Mouse (Mus musculus) liver, embryonic 16.5 days (tissue): ENCODE data around the gene Pmm2. TPM values are rescaled to one million over a fixed set of nuclear protein-coding genes. Genes with fewer than 3 reads are reported as not detected.
A peak's percentile ranks its signal among the peaks of the same experiment; 100 is the strongest.

Source experiments
- ATAC-seq: fragments of 200-750 bp; cut with Nextera tagmentation; 2 replicates; pipeline ENCODE4 v1.8.0; 2017; ENCODE audit warnings: low read depth, mild to moderate bottlenecking, moderate number of reproducible peaks, moderate library complexity
- H3K27ac ChIP-seq: fragments of 300-500 bp; sonication (generic); 2 replicates; pipeline ENCODE4 v1.5.1; 2014; ENCODE audit warnings: mild to moderate bottlenecking, low read length
- H3K27me3 ChIP-seq: fragments of 300-500 bp; sonication (generic); 2 replicates; pipeline ENCODE4 v1.6.1; 2014; ENCODE audit warnings: low read depth, low read length, mixed read lengths; ENCODE audit not compliant: control insufficient read depth, insufficient read depth
- H3K36me3 ChIP-seq: fragments of 300-500 bp; sonication (generic); 2 replicates; pipeline ENCODE4 v1.6.1; 2014; ENCODE audit warnings: mild to moderate bottlenecking; ENCODE audit not compliant: control insufficient read depth, insufficient read depth
- H3K4me1 ChIP-seq: fragments of 300-500 bp; sonication (generic); 2 replicates; pipeline ENCODE4 v1.6.1; 2014; ENCODE audit warnings: low read depth, low read length, mixed read lengths; ENCODE audit not compliant: control insufficient read depth
- H3K4me2 ChIP-seq: fragments of 300-500 bp; sonication (generic); 2 replicates; pipeline ENCODE4 v1.6.1; 2014; ENCODE audit warnings: low read depth, low read length, mixed read lengths
- H3K4me3 ChIP-seq: fragments of 300-500 bp; sonication (generic); 2 replicates; pipeline ENCODE4 v1.5.1; 2014; ENCODE audit warnings: low read depth, mild to moderate bottlenecking, low read length
- H3K9ac ChIP-seq: fragments of 300-500 bp; sonication (generic); 2 replicates; pipeline ENCODE4 v1.6.1; 2014; ENCODE audit warnings: low read depth, low read length
- H3K9me3 ChIP-seq: fragments of 300-500 bp; sonication (generic); replicated peaks from 2 replicates; pipeline ENCODE4 v1.6.1; 2016; ENCODE audit warnings: low read length; ENCODE audit not compliant: control insufficient read depth
- WGBS: fragments of 180-500 bp; shearing (Covaris S2); extraction: QIAGEN DNeasy Blood & Tissue Kit; methylation state at CpG from one replicate; pipeline ENCODE4 v1.1.7; 2014; ENCODE audit not compliant: insufficient replicate concordance; 5-methylcytosine and 5-hydroxymethylcytosine counted together
- polyA plus RNA-seq: library from polyadenylated mRNA; unstranded; fragments of >200 nt; fragmentation: Nextera tagmentation; extraction: Ambion mirVana; gene quantifications from 2 replicates; pipeline ENCODE4 v1.2.1, GENCODE M21; 2015

Pmm2 gene
- 29.5 and 30.1 TPM in 2 replicates for polyA plus RNA-seq

GRCm38 (mm10) chr16:8637217-8638051 is at the start of gene Pmm2, which contains the start of gene Tmem186:
TSS of gene Pmm2 (plus strand) at chr16:8637674.
TSS of gene Tmem186 (minus strand) at chr16:8637712.
- H3K9ac ChIP-seq, result peak within 1 kb of the TSS; percentile 95
- peak within 1 kb of the TSS; percentile 95 for H3K27ac ChIP-seq
- H3K4me1 ChIP-seq, result peaks cover 34% of the 10 kb centered on the region
- H3K4me2 ChIP-seq, result peak within 1 kb of the TSS; percentile 79
- no peaks in the 10 kb centered on the region for H3K27me3 ChIP-seq
- ATAC-seq, result peak; percentile 85
- H3K36me3 ChIP-seq, result peaks cover 8% of the 10 kb centered on the region
- under 1% methylated on average over 59 of the region's 59 CpGs for WGBS
- H3K9me3 ChIP-seq, result no peaks in the 10 kb centered on the region
- H3K4me3 ChIP-seq, result peak within 1 kb of the TSS; percentile 81

- Histone ChIP-seq H3K36me3 (no peaks in the 10 kb centered on the region), H3K27ac (no peak overlapping the region), H3K9me3 (no peaks in the 10 kb centered on the region), H3K4me1 (no peaks in the 10 kb centered on the region), H3K9ac (no peak overlapping the region), H3K4me2 (no peak overlapping the region), H3K4me3 (no peak overlapping the region), H3K27me3 (no peaks in the 10 kb centered on the region)
- no peak for ATAC-seq
- WGBS, result 64% methylated on average over 4 of the region's 4 CpGs
These were observed 42.1 kb upstream of the Pmm2 start for GRCm38 (mm10) chr16:8595411-8595810.

- H3K4me1 ChIP-seq, result no peaks in the 10 kb centered on the region
- H3K4me3 ChIP-seq, result no peak overlapping the region
- no peaks in the 10 kb centered on the region for H3K36me3 ChIP-seq
- no peak for ATAC-seq
- no peaks in the 10 kb centered on the region for H3K27me3 ChIP-seq
- no peak overlapping the region for H3K4me2 ChIP-seq
- 63% methylated on average over 4 of the region's 4 CpGs for WGBS
- H3K9ac ChIP-seq, result no peak overlapping the region
- no peak overlapping the region for H3K27ac ChIP-seq
- H3K9me3 ChIP-seq, result no peaks in the 10 kb centered on the region
These were observed 41.1 kb upstream of the Pmm2 start for GRCm38 (mm10) chr16:8596336-8596735.

GRCm38 (mm10) chr16:8597516-8597915 is 40.0 kb upstream of the Pmm2 start:
- no peak for ATAC-seq
- Histone ChIP-seq H3K36me3 (no peaks in the 10 kb centered on the region), H3K4me1 (no peaks in the 10 kb centered on the region), H3K9me3 (no peaks in the 10 kb centered on the region), H3K4me3 (no peak overlapping the region), H3K4me2 (no peak overlapping the region), H3K27me3 (no peaks in the 10 kb centered on the region), H3K27ac (no peak overlapping the region), H3K9ac (no peak overlapping the region)
- WGBS, result 64% methylated on average over 5 of the region's 5 CpGs

GRCm38 (mm10) chr16:8603789-8604188 is 33.7 kb upstream of the Pmm2 start:
- WGBS, result 28% methylated on average over 3 of the region's 3 CpGs
- H3K4me3 ChIP-seq, result no peak overlapping the region
- no peak overlapping the region for H3K4me2 ChIP-seq
- no peak overlapping the region for H3K9ac ChIP-seq
- H3K27me3 ChIP-seq, result no peaks in the 10 kb centered on the region
- H3K27ac ChIP-seq, result peak overlapping the region; percentile 47
- H3K4me1 ChIP-seq, result peaks cover 12% of the 10 kb centered on the region
- no peaks in the 10 kb centered on the region for H3K9me3 ChIP-seq
- peak; percentile 94 for ATAC-seq
- no peaks in the 10 kb centered on the region for H3K36me3 ChIP-seq

GRCm38 (mm10) chr16:8610397-8610796 is 27.1 kb upstream of the Pmm2 start:
- H3K36me3 ChIP-seq, result no peaks in the 10 kb centered on the region
- no peak overlapping the region for H3K4me2 ChIP-seq
- H3K4me1 ChIP-seq, result peaks cover 29% of the 10 kb centered on the region
- no peak overlapping the region for H3K4me3 ChIP-seq
- no peak overlapping the region for H3K9ac ChIP-seq
- 0 out of 2 replicates have a peak overlapping the region, but pooled peaks have one; percentile 16 for H3K27ac ChIP-seq
- 51% methylated on average over 3 of the region's 3 CpGs for WGBS
- no peaks in the 10 kb centered on the region for H3K9me3 ChIP-seq
- no peak for ATAC-seq
- no peaks in the 10 kb centered on the region for H3K27me3 ChIP-seq

- Histone ChIP-seq H3K36me3 (no peaks in the 10 kb centered on the region), H3K4me2 (peak overlapping the region; percentile 60), H3K9me3 (no peaks in the 10 kb centered on the region), H3K4me1 (peaks cover 29% of the 10 kb centered on the region), H3K27me3 (no peaks in the 10 kb centered on the region), H3K9ac (peak overlapping the region; percentile 53), H3K27ac (peak overlapping the region; percentile 93), H3K4me3 (peak overlapping the region; percentile 26)
- peak; percentile 99 for ATAC-seq
- 49% methylated on average over 8 of the region's 8 CpGs for WGBS
These were observed 25.1 kb upstream of the Pmm2 start for GRCm38 (mm10) chr16:8612214-8613005.

GRCm38 (mm10) chr16:8613039-8613438 is 24.4 kb upstream of the Pmm2 start:
- no peaks in the 10 kb centered on the region for H3K9me3 ChIP-seq
- peak; percentile 65 for ATAC-seq
- peaks cover 29% of the 10 kb centered on the region for H3K4me1 ChIP-seq
- peak overlapping the region; percentile 53 for H3K9ac ChIP-seq
- WGBS, result 37% methylated on average over 4 of the region's 4 CpGs
- H3K4me2 ChIP-seq, result peak overlapping the region; percentile 60
- H3K27me3 ChIP-seq, result no peaks in the 10 kb centered on the region
- H3K4me3 ChIP-seq, result peak overlapping the region; percentile 26
- no peaks in the 10 kb centered on the region for H3K36me3 ChIP-seq
- peak overlapping the region; percentile 93 for H3K27ac ChIP-seq
